Mouse (Mus musculus) B cell, adult (primary cell): ENCODE measurements around the gene Lce3a. TPM values are rescaled to one million over a fixed set of nuclear protein-coding genes. Genes with fewer than 3 reads are reported as not detected.

Experiments
- total RNA-seq: library from RNA; stranded (reverse); gene quantifications from 4 replicates; pipeline ENCODE4 v1.2.4, GENCODE M21; 2023; ENCODE audit not compliant: inconsistent age

The Lce3a gene
- total RNA-seq: not detected in 4 replicates

DNA sequence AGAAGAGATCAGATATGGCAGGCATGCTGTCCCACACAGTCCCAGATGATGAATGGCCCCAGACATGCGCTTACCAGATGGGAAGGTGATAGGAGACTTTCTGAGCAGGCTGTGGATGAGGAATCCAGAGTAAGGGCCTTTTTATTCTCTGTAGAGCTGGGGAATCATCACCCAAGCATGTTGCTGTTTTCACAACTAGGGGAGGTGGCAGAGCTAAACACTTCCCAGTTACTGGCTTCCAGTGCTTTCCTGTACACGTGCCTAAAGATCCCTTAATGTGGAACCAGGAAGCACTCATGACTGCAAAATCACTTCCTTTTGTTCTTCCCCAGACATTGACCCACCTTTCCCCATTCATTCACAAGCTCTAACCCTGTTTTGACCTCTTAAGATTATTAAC is at the start of gene Lce3a:
Gene Lce3a, minus strand, starts transcription at position 101 of the 400 bp plus-strand sequence.

DNA sequence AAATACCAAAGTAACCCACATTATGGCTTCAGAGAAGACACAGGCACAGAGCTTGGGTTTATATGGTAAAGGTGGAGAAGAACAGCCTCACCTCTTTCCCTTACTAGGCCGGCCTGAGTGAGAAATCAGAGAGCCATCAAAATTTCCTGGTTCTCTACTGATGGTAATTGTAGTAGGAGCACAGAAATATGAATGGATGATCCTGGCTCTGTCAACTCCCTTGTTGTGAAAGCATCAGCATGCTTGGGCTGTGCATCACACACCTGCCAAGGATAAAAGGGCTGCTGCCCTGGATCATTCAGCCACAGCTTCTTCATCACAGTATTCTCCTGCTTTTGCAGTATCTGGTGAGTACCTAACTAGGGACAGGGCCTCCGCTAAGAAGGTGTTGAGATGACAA is 40.7 kb upstream of the Lce3a start, which contains the start of gene Lce3e:
Gene Lce3e, plus strand, starts transcription at position 301 of the 400 bp plus-strand sequence.

DNA sequence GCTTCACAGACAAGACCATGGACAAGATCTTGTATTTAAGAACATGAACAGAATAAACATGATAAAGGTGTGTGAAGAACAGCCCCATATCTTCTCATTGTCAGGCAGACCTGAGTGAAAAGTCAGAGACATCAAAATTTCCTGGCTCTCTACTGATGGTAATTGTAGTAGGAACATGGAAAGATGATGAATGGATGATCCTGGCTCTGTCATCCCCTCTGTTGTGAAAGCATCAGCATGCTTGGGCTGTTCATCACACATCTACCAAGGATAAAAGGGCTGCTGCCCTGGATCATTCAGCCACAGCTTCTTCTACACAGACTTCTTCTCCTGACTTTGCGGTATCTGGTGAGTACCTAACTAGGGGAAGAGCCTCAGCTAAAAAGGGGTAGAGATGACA is 31.1 kb upstream of the Lce3a start, which contains the start of gene Lce3d:
Gene Lce3d, plus strand, starts transcription at position 301 of the 400 bp plus-strand sequence.

DNA sequence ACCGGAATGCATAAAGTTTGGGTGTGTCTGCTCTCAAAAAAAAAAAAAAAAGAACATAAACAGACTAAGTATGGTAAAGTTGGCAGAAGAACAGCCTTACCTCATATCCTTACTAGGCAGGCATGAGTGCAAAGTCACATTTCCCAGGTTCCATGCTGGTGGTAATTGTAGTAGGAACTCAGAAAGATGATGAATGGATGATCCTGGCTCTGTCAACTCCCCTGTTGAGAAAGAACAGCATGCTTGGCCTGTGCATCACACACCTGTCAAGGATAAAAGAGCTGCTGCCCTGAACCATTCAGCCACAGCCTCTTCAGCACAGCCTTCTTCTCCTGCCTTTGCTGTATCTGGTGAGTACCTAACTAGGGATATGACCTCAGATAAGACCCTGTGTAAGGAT is 18.2 kb upstream of the Lce3a start, which contains the start of gene Lce3c:
Gene Lce3c, plus strand, starts transcription at position 301 of the 400 bp plus-strand sequence.

DNA sequence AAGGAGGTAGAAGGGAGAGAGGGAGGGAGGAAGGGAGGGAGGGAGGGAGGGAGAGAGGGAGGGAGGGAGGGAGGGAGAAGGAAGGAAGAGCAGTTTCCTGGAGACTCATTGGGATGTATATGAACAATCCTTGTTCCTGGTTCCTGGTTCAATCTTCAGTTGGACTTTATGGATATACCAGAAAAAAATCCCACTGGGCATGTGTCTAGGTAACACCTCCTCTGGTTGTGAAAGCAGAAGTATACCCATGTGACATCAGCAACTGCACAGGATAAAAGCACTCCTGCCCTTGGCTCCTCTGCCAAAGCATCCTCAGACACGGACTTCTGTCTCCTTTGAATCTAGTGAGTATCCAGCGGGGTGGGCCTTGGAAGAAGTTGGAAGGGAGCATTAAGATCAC is 6.6 kb upstream of the Lce3a start, which contains the start of gene Lce3b:
Gene Lce3b, plus strand, starts transcription at position 301 of the 400 bp plus-strand sequence.

Other genes starting within 250 kb of the Lce3a start
- not detected in 4 replicates for gene Lce1c, start 247.0 kb downstream of the Lce3a start, total RNA-seq
- not detected in 4 replicates for gene Lce1d, start 239.0 kb downstream of the Lce3a start, total RNA-seq
- gene Lce1e, start 217.2 kb downstream of the Lce3a start, total RNA-seq: not detected in 4 replicates
- not detected in 4 replicates for gene Lce1f, start 205.9 kb downstream of the Lce3a start, total RNA-seq
- gene Gm38119, start 187.1 kb downstream of the Lce3a start, total RNA-seq: not detected in 4 replicates
- not detected in 4 replicates for gene Lce1g, start 173.9 kb downstream of the Lce3a start, total RNA-seq
- not detected in 4 replicates for gene Lce1h, start 161.2 kb downstream of the Lce3a start, total RNA-seq
- not detected in 4 replicates for gene Lce1i, start 147.3 kb downstream of the Lce3a start, total RNA-seq
- not detected in 4 replicates for gene Lce1j, start 135.7 kb downstream of the Lce3a start, total RNA-seq
- not detected in 4 replicates for gene Lce1k, start 118.3 kb downstream of the Lce3a start, total RNA-seq
- not detected in 4 replicates for gene Kprp, start 99.0 kb downstream of the Lce3a start, total RNA-seq
- not detected in 4 replicates for gene Lce1l, start 74.9 kb downstream of the Lce3a start, total RNA-seq
- gene 2310050C09Rik, start 56.0 kb downstream of the Lce3a start, total RNA-seq: not detected in 4 replicates
- not detected in 4 replicates for gene Lce3b, start 6.7 kb upstream of the Lce3a start, total RNA-seq
- gene Lce3c, start 18.3 kb upstream of the Lce3a start, total RNA-seq: not detected in 4 replicates
- gene Lce3d, start 31.2 kb upstream of the Lce3a start, total RNA-seq: not detected in 4 replicates
- gene Lce3e, start 40.8 kb upstream of the Lce3a start, total RNA-seq: not detected in 4 replicates
- not detected in 4 replicates for gene Lce3f, start 66.0 kb upstream of the Lce3a start, total RNA-seq
- not detected in 4 replicates for gene Crct1, start 89.5 kb upstream of the Lce3a start, total RNA-seq
- not detected in 4 replicates for gene Lce1m, start 92.8 kb upstream of the Lce3a start, total RNA-seq
- not detected in 4 replicates for gene Gm4858, start 142.6 kb upstream of the Lce3a start, total RNA-seq
- not detected in 4 replicates for gene Crnn, start 218.6 kb upstream of the Lce3a start, total RNA-seq